Mouse (Mus musculus) thymus, adult 2 months (tissue): ENCODE results near the gene Aldh3a1. TPM values are rescaled to one million over a fixed set of nuclear protein-coding genes. Genes with fewer than 3 reads are reported as not detected.

ENCODE experiments used
- DNase-seq: peaks from one replicate; pipeline ENCODE4 v3.0.0; 2021
- H3K27ac ChIP-seq: fragments of 200-500 bp; 2 replicates; pipeline ENCODE4 v1.5.1; 2012; ENCODE audit warnings: low read length, control low read depth; ENCODE audit not compliant: control insufficient read depth, insufficient read depth
- H3K27me3 ChIP-seq: fragments of 200-500 bp; 2 replicates; pipeline ENCODE4 v1.6.1; 2012; ENCODE audit warnings: mild to moderate bottlenecking, low read length, moderate library complexity, mixed read lengths; ENCODE audit not compliant: control insufficient read depth, insufficient read depth
- H3K36me3 ChIP-seq: fragments of 200-500 bp; 2 replicates; pipeline ENCODE4 v1.6.1; 2012; ENCODE audit warnings: mild to moderate bottlenecking, low read length, moderate library complexity; ENCODE audit not compliant: control insufficient read depth, insufficient read depth
- H3K4me1 ChIP-seq: fragments of 200-500 bp; replicated peaks from 2 replicates; pipeline ENCODE4 v1.6.1; 2012; ENCODE audit warnings: low read length; ENCODE audit not compliant: control insufficient read depth, insufficient read depth
- H3K4me3 ChIP-seq: fragments of 200-500 bp; 2 replicates; pipeline ENCODE4 v1.5.1; 2012; ENCODE audit warnings: mild to moderate bottlenecking, low read length, control low read depth, moderate library complexity; ENCODE audit not compliant: control insufficient read depth, insufficient read depth
- CTCF ChIP-seq: fragments of 200-500 bp; IDR thresholded peaks from 2 replicates; pipeline ENCODE4 v1.5.1; 2012; ENCODE audit warnings: mild to moderate bottlenecking, control low read depth, low read length, moderate library complexity, borderline replicate concordance; ENCODE audit not compliant: control insufficient read depth, poor library complexity, insufficient read depth; ENCODE audit errors: extremely low read depth
- POLR2A ChIP-seq: fragments of 200-500 bp; IDR thresholded peaks from 2 replicates; pipeline ENCODE4 v1.6.1; 2012; ENCODE audit warnings: mild to moderate bottlenecking, low read length, control low read depth, moderate library complexity; ENCODE audit not compliant: control insufficient read depth, poor library complexity, insufficient read depth; ENCODE audit errors: extremely low read depth
- WGBS: fragments of 180-500 bp; shearing (Covaris S2); methylation state at CpG from one replicate; pipeline ENCODE4 v1.1.7; 2018; 5-methylcytosine and 5-hydroxymethylcytosine counted together
- polyA plus RNA-seq: library from polyadenylated mRNA; depleted of rRNA; stranded (reverse); fragments of >200 nt; gene quantifications from 2 replicates; pipeline ENCODE4 v1.2.3, GENCODE M21; 2012

Gene Aldh3a1
- polyA plus RNA-seq, 1 experiment = 1.4 TPM

- Histone ChIP-seq H3K4me1 (no peaks in the 10 kb centered on the region), H3K4me3 (no peak overlapping the region), H3K27me3 (no peaks in the 10 kb centered on the region), H3K36me3 (no peaks in the 10 kb centered on the region), H3K27ac (no peak overlapping the region)
- TF ChIP-seq POLR2A (no peak), CTCF (no peak)
- no peak for DNase-seq
- 92% methylated on average over 1 of the region's 1 CpGs for whole genome bisulfite sequencing
Observed at GRCm38 (mm10) chr11:61222007-61222406, 14.7 kb downstream of the Aldh3a1 start.

GRCm38 (mm10) chr11:61222971-61223745 lies 15.8 kb downstream of the Aldh3a1 start:
- 92% methylated on average over 9 of the region's 9 CpGs for WGBS
- no peaks in the 10 kb centered on the region for H3K27me3 ChIP-seq
- TF ChIP-seq CTCF = no peak
- no peak for TF ChIP-seq POLR2A
- no peak overlapping the region for H3K4me3 ChIP-seq
- no peak overlapping the region for H3K27ac ChIP-seq
- H3K36me3 ChIP-seq = no peaks in the 10 kb centered on the region
- H3K4me1 ChIP-seq = no peaks in the 10 kb centered on the region
- DNase-seq = no peak

- no peak for DNase-seq
- Histone ChIP-seq H3K27me3 (no peaks in the 10 kb centered on the region), H3K4me1 (no peaks in the 10 kb centered on the region), H3K36me3 (no peaks in the 10 kb centered on the region), H3K4me3 (no peak overlapping the region), H3K27ac (no peak overlapping the region)
- TF ChIP-seq CTCF (no peak), POLR2A (no peak)
- WGBS = 81% methylated on average over 6 of the region's 6 CpGs
Observed at GRCm38 (mm10) chr11:61224234-61224744, 17.0 kb downstream of the Aldh3a1 start.

GRCm38 (mm10) chr11:61224907-61225306 lies 17.6 kb downstream of the Aldh3a1 start:
- TF ChIP-seq CTCF (no peak), POLR2A (no peak)
- no peaks in the 10 kb centered on the region for H3K27me3 ChIP-seq
- 90% methylated on average over 10 of the region's 10 CpGs for WGBS
- H3K4me1 ChIP-seq = no peaks in the 10 kb centered on the region
- H3K27ac ChIP-seq = no peak overlapping the region
- H3K36me3 ChIP-seq = no peaks in the 10 kb centered on the region
- DNase-seq = no peak
- no peak overlapping the region for H3K4me3 ChIP-seq

- H3K36me3 ChIP-seq = no peaks in the 10 kb centered on the region
- TF ChIP-seq POLR2A (no peak), CTCF (no peak)
- DNase-seq = no peak
- H3K27ac ChIP-seq = no peak overlapping the region
- no peak overlapping the region for H3K4me3 ChIP-seq
- H3K4me1 ChIP-seq = no peaks in the 10 kb centered on the region
- WGBS = 75% methylated on average over 4 of the region's 4 CpGs
- no peaks in the 10 kb centered on the region for H3K27me3 ChIP-seq
Observed at GRCm38 (mm10) chr11:61225511-61225910, 18.2 kb downstream of the Aldh3a1 start.

- no peak for DNase-seq
- no peaks in the 10 kb centered on the region for H3K4me1 ChIP-seq
- no peaks in the 10 kb centered on the region for H3K36me3 ChIP-seq
- no peak overlapping the region for H3K4me3 ChIP-seq
- WGBS = 92% methylated on average over 6 of the region's 6 CpGs
- no peaks in the 10 kb centered on the region for H3K27me3 ChIP-seq
- TF ChIP-seq POLR2A (no peak), CTCF (no peak)
- H3K27ac ChIP-seq = no peak overlapping the region
Observed at GRCm38 (mm10) chr11:61225941-61226412, 18.6 kb downstream of the Aldh3a1 start.
